8 mouse cellular contexts compared by ENCODE assay signal in the genomic region with DNA sequence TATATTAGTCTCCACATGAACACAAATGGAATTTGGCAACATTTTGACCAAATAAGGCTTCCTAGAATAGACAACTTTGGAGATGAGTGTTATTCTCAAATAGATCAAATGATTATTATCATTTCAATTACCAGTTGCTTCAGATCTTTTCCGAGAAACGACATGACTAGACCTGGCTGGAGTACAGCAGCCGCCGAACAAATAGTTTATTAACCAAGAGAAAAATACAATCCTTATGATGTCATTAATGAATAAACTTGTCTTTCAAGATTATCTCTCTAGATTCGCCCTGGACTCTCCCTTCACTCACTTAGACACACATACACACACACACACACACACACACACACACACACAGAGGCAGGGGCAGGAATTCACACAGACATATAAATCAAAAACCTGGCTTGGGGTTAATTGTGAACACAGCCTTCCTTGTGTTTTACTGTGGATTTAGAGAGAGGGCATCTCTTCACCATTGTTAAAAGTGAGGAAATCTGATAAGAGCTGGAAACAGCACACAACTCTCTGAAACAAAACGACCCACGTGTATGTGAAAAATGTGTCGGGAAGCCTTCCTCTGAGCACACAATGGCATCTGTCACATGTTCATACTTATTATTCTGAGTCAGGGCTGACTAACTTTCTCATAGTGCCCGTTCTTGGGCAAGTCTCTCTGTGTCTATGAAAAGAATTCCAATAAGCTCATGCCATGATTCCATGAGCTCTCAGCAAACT. TPM values are rescaled to one million over a fixed set of nuclear protein-coding genes. Genes with fewer than 3 reads are reported as not detected.
DNase-seq lines count a peak whose midpoint lies in the region; ATAC-seq and TF ChIP-seq lines count a peak whose summit lies in the region.
"Had no signal": no experiment of that assay in that cellular context is flagged by ENCODE, and none has a peak within 500 bp of the region (broad histone marks: within the 10 kb centered on the region; RNA-seq: fewer than 3 reads in every experiment).

No protein-coding gene starts in this region.

- TF ChIP-seq CTCF in kidney, adult 2 months (conservative IDR thresholded peaks at IDR 0.05; ENCODE audit: insufficient read depth, insufficient read length, low read depth, low read length) = no peak

- H3K9ac ChIP-seq in intestine, embryonic 16.5 days (ENCODE audit: low read depth, low read length) = no peak overlapping the region

- no peaks in the 10 kb centered on the region for H3K9me3 ChIP-seq in intestine, embryonic 16.5 days (ENCODE audit: control insufficient read depth, low read length)

- 6% methylated on average over 9 of the region's 9 CpGs for WGBS in kidney, adult 2 months
- 44% methylated on average over 9 of the region's 9 CpGs for WGBS in intestine, embryonic 16.5 days

- no peaks in the 10 kb centered on the region for H3K36me3 ChIP-seq in kidney, adult 2 months (ENCODE audit: control insufficient read depth, insufficient read depth, low read length)
- no peaks in the 10 kb centered on the region for H3K36me3 ChIP-seq in intestine, embryonic 16.5 days (ENCODE audit: control insufficient read depth, insufficient read depth, low read length)

- no peak for TF ChIP-seq POLR2A in kidney, adult 2 months (IDR thresholded peaks at IDR 0.05; ENCODE audit: low read depth, low read length)

- peaks cover 18% of the 10 kb centered on the region; the same call in 1 of the 2 replicates for H3K4me1 ChIP-seq in kidney, adult 2 months (ENCODE audit: control insufficient read depth, insufficient read depth, low read length)
- peaks cover 20% of the 10 kb centered on the region for H3K4me1 ChIP-seq in intestine, embryonic 16.5 days (ENCODE audit: control insufficient read depth, insufficient read depth, low read length)

- intact Hi-C loops in left cerebral cortex, postnatal 14 days (cut with DNase I) = no loop called here

- peak; percentile 45 for ATAC-seq in intestine, embryonic 16.5 days

- peak overlapping the region; percentile 90 for H3K27ac ChIP-seq in kidney, adult 2 months (ENCODE audit: insufficient read depth, low read depth, low read length)
- peak overlapping the region; percentile 59 for H3K27ac ChIP-seq in intestine, embryonic 16.5 days (ENCODE audit: low read length)

- peak; percentile 73 for DNase-seq in kidney, adult 2 months
- no peak for DNase-seq in kidney, adult 18-20 months
- peak; percentile 46 for DNase-seq in 3134 (ENCODE audit: extremely low read depth, insufficient read length, low spot score)
- DNase-seq in CD4-positive helper T cell, adult 2 months (ENCODE audit: low read depth, low spot score) = peak; percentile 31
- no peak for DNase-seq in left cerebral cortex, postnatal 14 days (ENCODE audit: low spot score in 2 of 2)
- DNase-seq in testis, postnatal 14 days (ENCODE audit: low spot score) = no peak
- DNase-seq: cerebellum, postnatal 25 days had no signal

- H3K4me2 ChIP-seq in intestine, embryonic 16.5 days (ENCODE audit: low read depth, low read length) = no peak overlapping the region

- no peaks in the 10 kb centered on the region for H3K27me3 ChIP-seq in kidney, adult 2 months (replicated peaks; ENCODE audit: control insufficient read depth, insufficient read depth, low read length)
- no peaks in the 10 kb centered on the region for H3K27me3 ChIP-seq in intestine, embryonic 16.5 days (replicated peaks; ENCODE audit: control insufficient read depth, insufficient read depth, low read length)

- no peak overlapping the region for H3K4me3 ChIP-seq in kidney, adult 2 months (ENCODE audit: insufficient read depth, low read depth, low read length)
- no peak overlapping the region for H3K4me3 ChIP-seq in intestine, embryonic 16.5 days (ENCODE audit: low read length)

RNA-seq across cellular contexts. Expression of gene Arid5b, which starts 30.1 kb away (rescaled TPM):
- 7.7 and 8.6 TPM in 2 replicates for polyA plus RNA-seq in kidney, adult 2 months (2012; rRNA removed)
- 22.6 and 27.0 TPM in 2 replicates for polyA plus RNA-seq in intestine, embryonic 16.5 days (2015; fragmentation: Nextera tagmentation; extraction: Ambion mirVana)
- 10 to 100 TPM; 24.3 to 25.8 TPM for total RNA-seq in left cerebral cortex, postnatal 14 days (2021)

Comparison
In these comparisons a context has a peak if more than half of its experiments do, and no peak if none do; other contexts are left out.
1. DNase-seq: peak in kidney, adult 2 months (single experiment), 3134 (single experiment) and CD4-positive helper T cell, adult 2 months (single experiment); none in kidney, adult 18-20 months (single experiment), left cerebral cortex, postnatal 14 days (0 of 2) and testis, postnatal 14 days (single experiment).